Mouse (Mus musculus) urinary bladder, postnatal 14 days (tissue): Measurements from ENCODE around the gene Erc2.

ENCODE experiments used
- DNase-seq: peaks from one replicate; pipeline ENCODE4 v3.0.0; 2021; ENCODE audit warnings: low spot score

The Erc2 gene

GRCm38 (mm10) chr14:27945276-27945675 is 323.0 kb downstream of the Erc2 start:
- no peak for DNase-seq

GRCm38 (mm10) chr14:27946211-27946610 is 324.0 kb downstream of the Erc2 start:
- DNase-seq: no peak

GRCm38 (mm10) chr14:27948391-27948790 is 326.2 kb downstream of the Erc2 start:
- peak; percentile 9 for DNase-seq

- DNase-seq: no peak
These were observed 331.6 kb downstream of the Erc2 start for GRCm38 (mm10) chr14:27953814-27954213.

GRCm38 (mm10) chr14:27956801-27957200 is 334.6 kb downstream of the Erc2 start:
- no peak for DNase-seq

GRCm38 (mm10) chr14:27973701-27974100 is 351.5 kb downstream of the Erc2 start:
- DNase-seq: no peak

GRCm38 (mm10) chr14:27975661-27976060 is 353.4 kb downstream of the Erc2 start:
- no peak for DNase-seq

- no peak for DNase-seq
These were observed 362.5 kb downstream of the Erc2 start for GRCm38 (mm10) chr14:27984758-27985157.

GRCm38 (mm10) chr14:27985201-27985600 is 363.0 kb downstream of the Erc2 start:
- DNase-seq: no peak

- no peak for DNase-seq
These were observed 365.2 kb downstream of the Erc2 start for GRCm38 (mm10) chr14:27987422-27987821.

GRCm38 (mm10) chr14:27998551-27998950 is 376.3 kb downstream of the Erc2 start:
- DNase-seq: no peak

- DNase-seq: peak; percentile 9
These were observed 381.8 kb downstream of the Erc2 start for GRCm38 (mm10) chr14:28004023-28004422.

GRCm38 (mm10) chr14:28010536-28011280 is 388.5 kb downstream of the Erc2 start:
- DNase-seq: no peak

- DNase-seq: no peak
These were observed 401.0 kb downstream of the Erc2 start for GRCm38 (mm10) chr14:28023199-28023598.

GRCm38 (mm10) chr14:28030870-28031269 is 408.6 kb downstream of the Erc2 start:
- no peak for DNase-seq

GRCm38 (mm10) chr14:28035013-28035412 is 412.8 kb downstream of the Erc2 start:
- DNase-seq: no peak

GRCm38 (mm10) chr14:28043095-28043494 is 420.9 kb downstream of the Erc2 start:
- DNase-seq: no peak

- DNase-seq: no peak
These were observed 429.4 kb downstream of the Erc2 start for GRCm38 (mm10) chr14:28051646-28052045.

- no peak for DNase-seq
These were observed 435.1 kb downstream of the Erc2 start for GRCm38 (mm10) chr14:28057159-28057884.

GRCm38 (mm10) chr14:28057885-28058860 is 435.9 kb downstream of the Erc2 start:
- peak; percentile 12 for DNase-seq

GRCm38 (mm10) chr14:28060891-28061290 is 438.7 kb downstream of the Erc2 start:
- DNase-seq: no peak

- no peak for DNase-seq
These were observed 439.6 kb downstream of the Erc2 start for GRCm38 (mm10) chr14:28061649-28062375.
